Mouse (Mus musculus) cerebellum, adult (tissue): ENCODE results near the gene Gsx1.
A peak's percentile ranks its signal among the peaks of the same experiment; 100 is the strongest.

ENCODE experiments used
- ATAC-seq: cut with Nextera tagmentation; 2 replicates; pipeline ENCODE4 v1.9.2; 2017; ENCODE audit warnings: mild to moderate bottlenecking, moderate library complexity, mixed read lengths; ENCODE audit not compliant: insufficient number of reproducible peaks, low FRiP score, low TSS enrichment

Gene Gsx1

DNA sequence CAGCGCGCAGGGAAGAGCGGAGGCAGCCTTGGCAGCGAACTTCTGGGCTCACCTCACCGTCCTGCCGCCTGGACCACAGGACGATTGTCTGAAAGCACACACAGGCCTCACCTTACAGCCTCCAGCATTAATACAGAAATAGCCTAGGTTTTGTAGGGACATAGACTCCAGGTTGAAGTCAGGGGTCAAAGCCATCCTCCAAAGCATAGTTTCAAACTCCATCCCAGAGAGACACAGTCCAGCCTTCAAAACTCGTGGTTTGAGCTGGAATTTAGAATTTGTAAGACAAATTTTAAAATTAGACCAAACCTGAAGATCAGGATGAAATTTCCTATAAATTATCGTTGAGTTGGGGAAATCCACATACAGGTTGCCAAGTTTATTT lies 4.1 kb downstream of the Gsx1 start:
- ATAC-seq, result no peak

DNA sequence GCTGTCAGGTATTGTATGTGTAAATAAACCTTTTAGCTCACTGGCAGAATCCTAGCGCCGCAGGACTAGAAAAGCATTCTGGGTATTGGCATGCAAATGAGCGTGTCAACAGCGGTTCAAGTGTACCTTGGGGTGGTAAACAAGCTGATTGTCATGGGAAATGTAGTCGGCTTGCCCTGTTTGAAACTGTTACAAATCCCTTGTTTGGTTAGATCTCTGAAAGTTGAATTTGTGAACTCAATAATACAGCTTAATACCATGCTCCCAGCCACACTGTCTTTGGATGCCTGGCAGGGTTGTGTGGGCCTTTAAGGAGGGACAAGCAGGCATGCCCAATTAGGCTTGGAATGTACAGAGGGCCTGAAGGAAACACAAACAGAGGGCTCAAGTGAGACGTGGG lies 16.4 kb downstream of the Gsx1 start:
- ATAC-seq, result no peak

DNA sequence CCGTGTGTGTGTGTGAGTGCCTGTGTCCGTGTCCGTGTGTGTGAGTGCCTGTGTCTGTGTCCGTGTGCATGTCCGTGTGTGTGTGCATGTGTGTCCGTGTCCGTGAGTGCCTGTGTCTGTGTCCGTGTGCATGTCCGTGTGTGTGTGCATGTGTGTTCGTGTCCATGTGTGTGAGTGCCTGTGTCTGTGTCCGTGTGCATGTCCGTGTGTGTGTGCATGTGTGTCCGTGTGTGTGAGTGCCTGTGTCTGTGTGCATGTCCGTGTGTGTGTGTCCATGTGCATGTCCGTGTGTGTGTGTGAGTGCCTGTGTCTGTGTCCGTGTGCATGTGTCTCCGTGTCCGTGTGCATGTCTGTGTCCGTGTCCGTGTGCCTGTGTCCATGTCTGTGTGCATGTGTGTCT lies 19.4 kb downstream of the Gsx1 start:
- no peak for ATAC-seq

DNA sequence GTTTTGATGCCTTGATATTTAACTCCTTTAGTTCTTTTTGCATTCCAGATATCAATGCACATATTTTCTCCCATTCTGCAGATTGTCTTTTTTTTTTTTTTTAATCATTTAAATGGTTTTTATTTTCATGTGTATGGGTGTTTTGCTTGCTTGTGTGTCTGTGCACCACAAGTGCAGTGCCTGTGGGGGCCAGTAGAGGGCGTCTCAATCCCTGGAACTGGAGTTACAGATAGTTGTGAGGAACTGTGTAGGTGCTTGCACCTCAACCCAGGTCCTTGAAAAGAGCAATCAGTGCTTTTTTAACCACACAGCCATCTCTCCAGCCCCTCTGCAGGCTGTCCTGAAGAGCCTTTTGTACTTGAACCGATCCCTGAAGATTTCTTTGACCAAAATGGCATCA lies 20.0 kb downstream of the Gsx1 start:
- no peak for ATAC-seq

DNA sequence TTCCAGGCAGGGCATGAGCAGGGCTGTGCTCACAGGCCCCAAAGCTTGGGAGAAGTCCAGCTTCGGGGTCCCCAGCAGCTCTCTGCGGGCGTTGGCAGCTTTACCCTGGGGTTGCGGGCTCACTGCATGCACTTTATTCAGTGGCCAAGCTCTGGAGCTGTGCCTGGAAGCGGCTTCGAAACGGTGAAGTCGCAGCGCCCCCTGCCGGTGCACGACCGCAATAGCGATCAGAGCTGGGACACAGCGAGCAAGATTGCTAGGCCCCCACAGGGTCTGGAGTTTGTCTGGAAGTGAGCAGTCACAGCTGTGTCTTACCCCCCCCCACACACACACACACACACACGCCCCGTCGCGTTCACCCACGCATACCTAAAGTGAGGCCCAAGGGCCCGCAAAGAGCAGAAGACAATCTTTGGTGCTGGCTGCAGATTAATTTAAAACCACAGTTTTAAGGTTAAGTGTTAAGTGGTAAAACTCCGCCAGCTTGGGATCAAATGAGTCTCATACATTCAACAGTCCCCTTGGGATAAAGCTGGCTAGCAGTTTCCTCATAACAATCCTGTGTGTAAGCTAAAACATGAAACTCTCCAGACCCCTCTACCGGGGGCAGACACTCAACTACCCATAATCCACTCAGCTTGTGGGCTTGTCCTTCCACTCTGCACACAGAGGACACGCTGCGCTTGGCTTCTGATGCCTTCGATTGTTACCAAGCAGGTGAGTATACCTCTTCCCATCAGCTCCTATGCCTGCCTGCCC lies 39.0 kb downstream of the Gsx1 start:
- ATAC-seq, result peak; percentile 36; the same call in 1 of the 2 replicates

DNA sequence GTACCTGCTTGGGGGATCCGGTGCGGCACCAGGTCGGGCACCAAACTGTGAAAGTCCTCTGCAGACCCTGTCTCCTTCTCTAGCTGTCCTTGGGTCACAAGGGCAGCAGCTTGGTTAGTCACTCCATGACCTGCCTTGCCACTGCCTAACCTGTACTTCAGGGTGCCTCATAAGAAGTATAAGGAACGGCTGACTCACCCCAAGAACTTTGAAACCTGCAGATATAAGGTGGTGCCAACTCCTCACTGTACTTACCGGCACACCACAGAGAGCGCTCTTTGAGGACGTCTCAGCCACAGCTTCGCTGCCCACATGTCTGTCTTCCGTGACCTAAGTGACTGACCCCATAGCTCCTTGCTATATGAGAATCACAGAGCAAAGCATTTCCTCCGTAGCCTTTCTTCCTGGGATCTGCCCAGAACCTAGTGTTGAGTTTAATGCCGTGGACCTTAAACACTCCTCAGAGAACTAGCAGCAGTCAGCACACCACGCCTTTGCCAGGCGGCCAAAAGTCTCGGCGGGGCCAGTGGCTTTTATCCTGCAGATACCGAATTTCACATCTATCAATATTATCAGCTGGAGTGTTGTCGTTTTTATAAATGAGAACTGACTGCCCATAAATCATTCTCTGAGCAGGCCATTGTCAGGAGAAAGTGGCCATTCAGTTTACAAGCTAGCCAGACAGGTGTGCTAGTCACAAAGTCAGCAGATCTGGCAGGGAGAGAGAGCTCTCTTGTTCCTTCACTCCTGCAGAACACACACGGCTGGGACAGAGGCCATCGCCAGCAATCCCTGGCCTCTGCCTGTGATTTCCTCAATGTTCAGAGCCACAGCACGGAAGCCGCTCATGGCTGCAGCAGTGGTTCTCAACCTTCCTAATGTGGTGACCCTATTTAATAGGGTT lies 47.2 kb downstream of the Gsx1 start:
- ATAC-seq, result no peak
